Mouse (Mus musculus) CH12.LX (cell line): ENCODE results near the gene Txndc16. TPM values are rescaled to one million over a fixed set of nuclear protein-coding genes. Genes with fewer than 3 reads are reported as not detected.
A peak's percentile ranks its signal among the peaks of the same experiment; 100 is the strongest.

Experiments
- DNase-seq: peaks from one replicate; pipeline ENCODE4 v3.0.0-alpha.2; 2013; ENCODE audit errors: extremely low read depth
- H3K27ac ChIP-seq: 2 replicates; pipeline ENCODE4 v1.5.1; 2012; ENCODE audit warnings: low read depth, mild to moderate bottlenecking, control low read depth, moderate library complexity; ENCODE audit not compliant: insufficient read depth
- H3K27me3 ChIP-seq: replicated peaks from 2 replicates; pipeline ENCODE3; 2012; ENCODE audit warnings: inconsistent platforms
- H3K36me3 ChIP-seq, 2 experiments: replicated peaks in 1 of 2; 2 replicates each; pipeline versions ENCODE3 to v1.6.1; 2012; ENCODE audit warnings: inconsistent platforms in 1 of 2, low read length in 1 of 2, mild to moderate bottlenecking in 1 of 2, mixed read lengths in 1 of 2, moderate library complexity in 1 of 2; ENCODE audit not compliant: control insufficient read depth in 1 of 2, insufficient read depth in 1 of 2
- H3K4me1 ChIP-seq, 2 experiments: 2 replicates each; pipeline ENCODE4 v1.6.1; 2012; ENCODE audit warnings: inconsistent platforms in 1 of 2, moderate library complexity in 1 of 2; ENCODE audit not compliant: insufficient read depth in 2 of 2, control insufficient read depth in 1 of 2
- H3K4me2 ChIP-seq: 2 replicates; pipeline ENCODE4 v1.6.1; 2012; ENCODE audit warnings: low read depth, mild to moderate bottlenecking, control low read depth; ENCODE audit not compliant: poor library complexity, insufficient read depth, severe bottlenecking
- H3K4me3 ChIP-seq, 3 experiments: fragments of 150-350 bp in 1 of 3; sonication (generic) in 1 of 3; replicated peaks in 1 of 3; 2 replicates each; pipeline versions ENCODE3 to v1.5.1; 2011 to 2012; ENCODE audit warnings: low read depth in 2 of 3, low read length in 2 of 3, mild to moderate bottlenecking in 2 of 3, moderate library complexity in 2 of 3, control low read depth in 1 of 3, improper control_type of control experiment in 1 of 3, inconsistent platforms in 1 of 3, mixed read lengths in 1 of 3; ENCODE audit not compliant: poor library complexity in 1 of 3
- H3K79me2 ChIP-seq: replicated peaks from 2 replicates; pipeline ENCODE4 v1.6.1; 2012; ENCODE audit warnings: mild to moderate bottlenecking, moderate library complexity; ENCODE audit not compliant: control insufficient read depth, poor library complexity, insufficient read depth, severe bottlenecking; ENCODE audit errors: extremely low read depth
- H3K9ac ChIP-seq: 2 replicates; pipeline ENCODE4 v1.6.1; 2012; ENCODE audit warnings: low read depth, mild to moderate bottlenecking, control low read depth, moderate library complexity; ENCODE audit not compliant: insufficient read depth
- H3K9me3 ChIP-seq: replicated peaks from 2 replicates; pipeline ENCODE3; 2012; ENCODE audit warnings: low read length, inconsistent platforms, mixed read lengths
- BHLHE40 ChIP-seq: IDR thresholded peaks from 2 replicates; pipeline ENCODE4 v1.6.1; 2011; ENCODE audit warnings: mild to moderate bottlenecking, low read depth, low read length, improper control_type of control experiment
- CHD2 ChIP-seq: IDR thresholded peaks from 2 replicates; pipeline ENCODE4 v1.6.1; 2011; ENCODE audit warnings: low read length, improper control_type of control experiment
- ELF1 ChIP-seq: IDR thresholded peaks from 2 replicates; pipeline ENCODE4 v1.6.1; 2014; ENCODE audit warnings: low read depth, mild to moderate bottlenecking, inconsistent platforms, low read length, improper control_type of control experiment
- EP300 ChIP-seq: IDR thresholded peaks from 2 replicates; pipeline ENCODE4 v1.6.1; 2011; ENCODE audit warnings: low read length, improper control_type of control experiment
- ETS1 ChIP-seq: conservative IDR thresholded peaks from 2 replicates; pipeline ENCODE4 v1.6.1; 2012; ENCODE audit warnings: low read depth, mild to moderate bottlenecking, inconsistent platforms, low read length, improper control_type of control experiment, moderate library complexity
- GABPA ChIP-seq: IDR thresholded peaks from 2 replicates; pipeline ENCODE4 v1.6.1; 2012; ENCODE audit warnings: low read depth, low read length, improper control_type of control experiment, inconsistent platforms; ENCODE audit not compliant: insufficient replicate concordance
- IRF4 ChIP-seq: IDR thresholded peaks from 2 replicates; pipeline ENCODE4 v1.6.1; 2014; ENCODE audit warnings: low read depth, mild to moderate bottlenecking, inconsistent platforms, low read length, improper control_type of control experiment
- JUN ChIP-seq: IDR thresholded peaks from 2 replicates; pipeline ENCODE4 v1.6.1; 2011; ENCODE audit warnings: low read depth, mild to moderate bottlenecking, low read length, improper control_type of control experiment, moderate library complexity; ENCODE audit not compliant: insufficient read depth
- JUND ChIP-seq: conservative IDR thresholded peaks from 2 replicates; pipeline ENCODE4 v1.6.1; 2011; ENCODE audit warnings: low read depth, low read length, improper control_type of control experiment
- KAT2A ChIP-seq: IDR thresholded peaks from 2 replicates; pipeline ENCODE4 v1.6.1; 2012; ENCODE audit warnings: low read length, improper control_type of control experiment, inconsistent platforms; ENCODE audit not compliant: insufficient replicate concordance
- MAFK ChIP-seq: IDR thresholded peaks from 2 replicates; pipeline ENCODE4 v1.6.1; 2011; ENCODE audit warnings: low read length, improper control_type of control experiment; ENCODE audit not compliant: insufficient replicate concordance
- MAX ChIP-seq: IDR thresholded peaks from 2 replicates; pipeline ENCODE4 v1.6.1; 2011; ENCODE audit warnings: low read length, improper control_type of control experiment
- MEF2A ChIP-seq: IDR thresholded peaks from 2 replicates; pipeline ENCODE4 v1.6.1; 2014; ENCODE audit warnings: low read depth, mild to moderate bottlenecking, inconsistent platforms, low read length, improper control_type of control experiment, borderline replicate concordance
- MYC ChIP-seq: IDR thresholded peaks from 2 replicates; pipeline ENCODE4 v1.6.1; 2011; ENCODE audit warnings: low read depth, mild to moderate bottlenecking, improper control_type of control experiment, low read length
- NRF1 ChIP-seq: IDR thresholded peaks from 2 replicates; pipeline ENCODE4 v1.6.1; 2014; ENCODE audit warnings: low read depth, mild to moderate bottlenecking, inconsistent platforms, low read length, improper control_type of control experiment, moderate library complexity
- RAD21 ChIP-seq: IDR thresholded peaks from 2 replicates; pipeline ENCODE4 v1.6.1; 2011; ENCODE audit warnings: low read depth, mild to moderate bottlenecking, low read length, improper control_type of control experiment, moderate library complexity
- RCOR1 ChIP-seq: conservative IDR thresholded peaks from 2 replicates; pipeline ENCODE4 v1.6.1; 2012; ENCODE audit warnings: low read depth, mild to moderate bottlenecking, inconsistent platforms, low read length, improper control_type of control experiment
- SIN3A ChIP-seq: IDR thresholded peaks from 2 replicates; pipeline ENCODE4 v1.6.1; 2012; ENCODE audit warnings: low read length, improper control_type of control experiment, inconsistent platforms
- TCF12 ChIP-seq: IDR thresholded peaks from 2 replicates; pipeline ENCODE4 v1.6.1; 2014; ENCODE audit warnings: low read depth, mild to moderate bottlenecking, inconsistent platforms, low read length, improper control_type of control experiment
- dilution Hi-C: fragments of 300-500 bp; cut with MboI; formaldehyde crosslinking; loops from 2 replicates; pipeline ENCODE4 v1.14.3; 2020; ENCODE audit warnings: low sequenced_read_pairs; ENCODE audit not compliant: extremely low pct_unique_long_range_greater_than_20kb, extremely low pct_ligation_motif_present
- in situ Hi-C: fragments of 300-500 bp; cut with MboI; formaldehyde crosslinking; loops from 3 replicates; pipeline ENCODE4 v1.14.3; 2019; ENCODE audit warnings: low sequenced_read_pairs, low pct_ligation_motif_present, low pct_unique_long_range_greater_than_20kb, mixed read lengths
- polyA plus RNA-seq: library from polyadenylated mRNA; unstranded; fragments of >175 nt; gene quantifications from 2 replicates; pipeline ENCODE4 v1.2.1, GENCODE M21; 2012; ENCODE audit warnings: low read depth; ENCODE audit not compliant: insufficient read length
- total RNA-seq, 2 experiments: library from RNA; depleted of rRNA; stranded (reverse); fragments of 300-350 nt in 1 of 2; fragments of >200 nt in 1 of 2; gene quantifications; 2 replicates each; pipeline ENCODE4 v1.2.3; 2012 to 2014

Gene Txndc16
- total and polyA plus RNA-seq, 3 experiments: 7.8 to 15.2 (median 8.0) TPM

- DNase-seq: no peak
- Histone ChIP-seq H3K27ac (no peak overlapping the region), H3K36me3 (no peaks in the 10 kb centered on the region), H3K4me2 (no peak overlapping the region), H3K4me1 (no peaks in the 10 kb centered on the region), H3K79me2 (no peaks in the 10 kb centered on the region), H3K27me3 (no peaks in the 10 kb centered on the region), H3K9me3 (no peaks in the 10 kb centered on the region), H3K4me3 (no peak overlapping the region), H3K9ac (no peak overlapping the region)
- in situ Hi-C loops: no loop called here
- TF ChIP-seq JUND (no peak), KAT2A (no peak), RAD21 (no peak)
- dilution Hi-C loops: no loop called here
Observed at GRCm38 (mm10) chr14:45118359-45118758, 101.8 kb downstream of the Txndc16 start.

GRCm38 (mm10) chr14:45102201-45102600, 117.9 kb downstream of the Txndc16 start:
- Histone ChIP-seq H3K27ac (no peak overlapping the region), H3K4me3 (no peak overlapping the region), H3K9ac (no peak overlapping the region; the same call in 1 of the 2 replicates), H3K79me2 (no peaks in the 10 kb centered on the region), H3K27me3 (no peaks in the 10 kb centered on the region), H3K4me2 (peak overlapping the region; percentile 78; the same call in 1 of the 2 replicates), H3K9me3 (no peaks in the 10 kb centered on the region), H3K36me3 (no peaks in the 10 kb centered on the region), H3K4me1 (peaks cover 0 to 7% of the 10 kb centered on the region in 2 experiments; a peak in 2 of 4 replicates)
- in situ Hi-C loops: no loop called here
- peak; percentile 97 for TF ChIP-seq IRF4
- no peak for TF ChIP-seq SIN3A
- peak; percentile 66 for TF ChIP-seq MEF2A
- no peak for TF ChIP-seq GABPA
- TF ChIP-seq CHD2: no peak
- peak; percentile 59; the same call in 1 of the 2 replicates for TF ChIP-seq MAFK
- peak; percentile 51; the same call in 1 of the 2 replicates for TF ChIP-seq RCOR1
- TF ChIP-seq ELF1: no peak
- TF ChIP-seq NRF1: no peak
- peak; percentile 98 for TF ChIP-seq EP300
- peak; percentile 99 for TF ChIP-seq JUND
- peak; percentile 85 for TF ChIP-seq BHLHE40
- TF ChIP-seq MAX: no peak
- peak; percentile 92 for TF ChIP-seq ETS1
- TF ChIP-seq JUN: peak; percentile 98
- TF ChIP-seq TCF12: peak; percentile 65; the same call in 1 of the 2 replicates
- peak; percentile 65 for TF ChIP-seq MYC
- dilution Hi-C loops: no loop called here
- DNase-seq: peak; percentile 80
